Mouse (Mus musculus): ENCODE data around the gene Lima1. TPM values are rescaled to one million over a fixed set of nuclear protein-coding genes. Genes with fewer than 3 reads are reported as not detected.
"Not testable (repeated sequence)": the region's sequence is repeated elsewhere in the genome, so short reads cannot be mapped to it uniquely, and the experiment has no call there.

The Lima1 gene
- polyA plus RNA-seq, 1 experiment from 2014 or later, result 77.1 TPM

DNA sequence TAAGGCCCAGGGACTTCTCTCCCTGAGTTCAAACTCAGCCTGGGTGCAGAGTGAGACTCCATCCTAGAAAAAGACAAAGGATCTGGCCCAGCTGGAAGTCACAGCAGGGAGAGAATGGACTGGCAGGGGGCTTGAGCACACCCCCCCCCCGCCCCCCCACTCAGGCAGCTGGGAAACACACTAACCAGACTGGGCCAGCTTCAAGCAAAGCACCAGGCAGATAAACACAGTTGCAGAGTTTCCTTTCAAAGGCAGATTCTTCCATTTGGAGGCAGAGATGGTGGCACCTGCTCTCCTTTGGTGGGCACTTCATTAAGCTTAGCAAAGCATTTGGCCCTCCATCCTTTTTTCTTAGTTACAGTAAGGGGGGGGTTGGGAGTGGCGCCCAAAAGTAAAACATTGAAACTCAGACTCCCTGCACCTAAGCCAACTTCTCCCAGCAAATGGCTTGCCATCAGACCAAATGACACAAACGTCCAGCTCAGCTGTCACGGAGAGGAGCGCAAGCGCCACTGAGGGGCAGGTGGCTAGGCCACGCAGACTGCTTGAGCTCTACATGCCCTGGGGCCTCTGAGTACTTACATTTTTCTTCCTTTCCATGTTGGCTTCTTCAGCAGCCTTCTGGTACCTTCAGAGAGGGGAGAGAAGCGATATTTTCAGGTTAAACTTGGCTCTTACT is 48.9 kb downstream of the Lima1 start:
- ATAC-seq (ENCODE audit: low FRiP score, low TSS enrichment) (no peak), DNase-seq (ENCODE audit: low spot score) (no peak)
- H3K4me1 ChIP-seq (replicated peaks; ENCODE audit: control insufficient read depth, insufficient read depth), result no peaks in the 10 kb centered on the region
- no peak overlapping the region for H3K4me3 ChIP-seq (ENCODE audit: low read depth, low read length)
- no peak overlapping the region for H3K9ac ChIP-seq (ENCODE audit: low read length)
- H3K36me3 ChIP-seq (ENCODE audit: control insufficient read depth, insufficient read depth, low read length), result no peaks in the 10 kb centered on the region
- TF ChIP-seq CTCF (IDR thresholded peaks at IDR 0.05; ENCODE audit: low read depth) (no peak), EP300 (optimal IDR thresholded peaks at IDR 0.05) (no peak)
- no peaks in the 10 kb centered on the region for H3K9me3 ChIP-seq (ENCODE audit: control insufficient read depth, low read length)
- H3K27me3 ChIP-seq (ENCODE audit: control insufficient read depth, insufficient read depth, low read length), result no peaks in the 10 kb centered on the region
- H3K4me2 ChIP-seq (replicated peaks; ENCODE audit: low read depth), result no peak overlapping the region
- 73% methylated on average over 8 of the region's 8 CpGs for WGBS
- H3K27ac ChIP-seq (replicated peaks), result no peak overlapping the region

DNA sequence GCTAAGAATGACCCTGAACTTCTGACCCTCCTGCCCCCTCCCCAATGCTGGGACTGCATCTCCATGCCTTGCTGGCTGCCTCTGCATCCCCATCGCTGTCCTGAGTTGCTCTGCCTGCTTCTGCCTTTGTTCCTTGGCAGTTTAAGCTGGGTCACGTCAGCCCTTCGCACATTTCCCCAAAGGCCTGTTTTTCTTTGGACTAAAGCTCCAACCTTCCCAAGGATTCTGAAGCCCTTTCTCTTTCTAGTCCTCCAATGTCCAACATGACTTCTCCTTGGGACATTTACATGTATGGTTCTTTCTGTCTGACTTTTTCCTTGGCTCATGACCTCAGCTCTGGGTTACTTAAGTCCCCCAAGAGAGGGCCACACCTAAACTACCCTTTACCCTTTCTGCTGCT is 50.0 kb downstream of the Lima1 start:
- Histone ChIP-seq H3K27me3 (ENCODE audit: control insufficient read depth, insufficient read depth, low read length) (no peaks in the 10 kb centered on the region), H3K9ac (ENCODE audit: low read length) (no peak overlapping the region), H3K9me3 (ENCODE audit: control insufficient read depth, low read length) (no peaks in the 10 kb centered on the region), H3K27ac (replicated peaks) (no peak overlapping the region), H3K36me3 (ENCODE audit: control insufficient read depth, insufficient read depth, low read length) (no peaks in the 10 kb centered on the region), H3K4me3 (ENCODE audit: low read depth, low read length) (no peak overlapping the region), H3K4me1 (replicated peaks; ENCODE audit: control insufficient read depth, insufficient read depth) (no peaks in the 10 kb centered on the region), H3K4me2 (replicated peaks; ENCODE audit: low read depth) (no peak overlapping the region)
- TF ChIP-seq CTCF (IDR thresholded peaks at IDR 0.05; ENCODE audit: low read depth) (no peak), EP300 (optimal IDR thresholded peaks at IDR 0.05) (no peak)
- DNase-seq (ENCODE audit: low spot score) (no peak), ATAC-seq (ENCODE audit: low FRiP score, low TSS enrichment) (no peak)
- WGBS, result 90% methylated on average over 3 of the region's 3 CpGs

DNA sequence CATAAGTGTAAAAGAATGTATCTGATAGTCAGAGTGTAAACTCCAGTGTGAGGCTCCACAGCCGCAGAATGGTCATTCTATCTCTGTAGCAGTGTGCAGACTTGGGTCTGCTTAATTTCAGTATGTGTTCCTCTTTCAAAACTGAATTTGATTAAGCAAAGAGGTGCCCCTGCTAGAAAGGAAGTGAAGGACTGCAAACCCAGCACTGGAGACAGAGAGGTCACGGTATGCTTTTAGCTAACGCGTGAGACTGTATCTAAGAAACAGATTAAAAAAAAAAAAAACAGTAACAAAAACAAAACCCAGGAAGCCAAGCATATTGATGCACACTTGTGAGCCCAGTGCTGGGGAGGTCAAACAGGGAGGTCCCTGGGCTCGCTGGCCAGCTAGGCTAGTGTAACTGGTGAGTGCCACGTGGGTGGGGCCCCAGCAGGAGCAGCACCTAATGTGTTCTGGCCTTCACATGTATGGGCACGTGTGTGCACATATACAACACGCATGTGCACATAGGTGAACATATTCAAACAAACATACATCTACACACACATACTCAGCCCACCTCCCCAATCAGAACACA is 51.8 kb downstream of the Lima1 start:
- no peak overlapping the region for H3K4me2 ChIP-seq (replicated peaks; ENCODE audit: low read depth)
- H3K9ac ChIP-seq (ENCODE audit: low read length), result no peak overlapping the region
- 49% methylated on average over 8 of the region's 8 CpGs for WGBS
- no peak overlapping the region for H3K27ac ChIP-seq (replicated peaks)
- ATAC-seq (ENCODE audit: low FRiP score, low TSS enrichment) (no peak), DNase-seq (ENCODE audit: low spot score) (no peak)
- no peak for TF ChIP-seq CTCF (IDR thresholded peaks at IDR 0.05; ENCODE audit: low read depth)
- no peak for TF ChIP-seq EP300 (optimal IDR thresholded peaks at IDR 0.05)
- no peak overlapping the region for H3K4me3 ChIP-seq (ENCODE audit: low read depth, low read length)
- H3K4me1 ChIP-seq (replicated peaks; ENCODE audit: control insufficient read depth, insufficient read depth), result no peaks in the 10 kb centered on the region
- no peaks in the 10 kb centered on the region for H3K27me3 ChIP-seq (ENCODE audit: control insufficient read depth, insufficient read depth, low read length)
- H3K36me3 ChIP-seq (ENCODE audit: control insufficient read depth, insufficient read depth, low read length), result no peaks in the 10 kb centered on the region
- H3K9me3 ChIP-seq (ENCODE audit: control insufficient read depth, low read length), result no peaks in the 10 kb centered on the region

DNA sequence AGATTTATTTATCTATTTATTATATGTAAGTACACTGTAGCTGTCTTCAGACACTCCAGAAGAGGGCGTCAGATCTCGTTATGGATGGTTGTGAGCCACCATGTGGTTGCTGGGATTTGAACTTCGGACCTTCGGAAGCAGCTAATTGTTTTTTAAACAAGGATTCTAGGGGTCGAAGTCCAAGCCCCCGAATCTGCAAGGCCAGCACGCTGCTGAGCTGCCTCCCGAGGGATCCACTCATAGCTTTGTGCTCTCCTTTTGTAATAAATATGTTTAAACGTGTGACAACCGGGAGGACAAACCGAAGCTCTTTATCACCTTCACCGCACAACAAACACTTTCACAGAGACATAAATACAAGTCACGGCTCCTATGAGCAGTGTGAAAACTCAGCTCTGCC is 52.8 kb downstream of the Lima1 start:
- H3K27ac ChIP-seq (replicated peaks); H3K4me1 ChIP-seq (replicated peaks; ENCODE audit: control insufficient read depth, insufficient read depth); H3K4me3 ChIP-seq (ENCODE audit: low read depth, low read length); ATAC-seq (ENCODE audit: low FRiP score, low TSS enrichment); DNase-seq (ENCODE audit: low spot score); H3K4me2 ChIP-seq (replicated peaks; ENCODE audit: low read depth); H3K9me3 ChIP-seq (ENCODE audit: control insufficient read depth, low read length); H3K27me3 ChIP-seq (ENCODE audit: control insufficient read depth, insufficient read depth, low read length); H3K36me3 ChIP-seq (ENCODE audit: control insufficient read depth, insufficient read depth, low read length); H3K9ac ChIP-seq (ENCODE audit: low read length): not testable (repeated sequence)
- WGBS, result 81% methylated on average over 13 of the region's 13 CpGs

DNA sequence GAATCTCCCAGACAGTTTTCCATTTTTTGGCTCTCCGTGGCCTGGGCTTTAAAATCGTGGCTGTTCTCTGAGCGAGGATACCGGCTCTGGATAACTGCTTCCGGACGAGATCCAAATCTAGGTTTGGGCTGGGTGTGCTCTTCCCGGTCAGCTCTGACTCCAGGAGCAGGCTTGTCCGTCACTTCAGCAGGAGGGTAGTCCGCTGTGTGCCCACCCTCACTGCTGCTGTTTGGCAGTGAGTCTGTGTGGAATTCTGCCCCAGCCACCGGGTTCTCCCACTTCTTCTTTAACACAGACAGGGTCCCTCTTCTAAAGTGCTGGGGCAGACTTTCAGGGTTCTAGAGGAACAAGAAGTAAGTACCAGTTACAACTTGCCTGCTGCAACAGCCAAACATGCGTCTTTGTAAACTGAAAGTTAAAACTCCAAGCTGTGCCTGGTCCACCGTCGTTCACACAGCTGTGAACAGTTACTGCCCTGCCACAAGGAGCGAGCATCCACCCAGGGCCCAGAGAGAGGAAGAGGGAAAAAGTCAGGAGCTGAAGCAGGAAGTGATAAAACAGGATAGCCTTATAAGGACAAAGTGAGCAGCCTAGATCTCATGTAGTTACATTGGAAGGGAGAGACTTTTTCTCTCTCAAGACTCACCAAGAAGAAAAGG is 55.5 kb downstream of the Lima1 start:
- H3K27me3 ChIP-seq (ENCODE audit: control insufficient read depth, insufficient read depth, low read length), result no peaks in the 10 kb centered on the region
- H3K4me1 ChIP-seq (replicated peaks; ENCODE audit: control insufficient read depth, insufficient read depth), result no peaks in the 10 kb centered on the region
- WGBS, result 17% methylated on average over 14 of the region's 14 CpGs
- peak overlapping the region; percentile 55 for H3K4me3 ChIP-seq (ENCODE audit: low read depth, low read length)
- DNase-seq (ENCODE audit: low spot score) (no peak), ATAC-seq (ENCODE audit: low FRiP score, low TSS enrichment) (peak; percentile 46; the same call in 1 of the 2 replicates)
- no peaks in the 10 kb centered on the region for H3K36me3 ChIP-seq (ENCODE audit: control insufficient read depth, insufficient read depth, low read length)
- H3K9me3 ChIP-seq (ENCODE audit: control insufficient read depth, low read length), result no peaks in the 10 kb centered on the region
- peak overlapping the region; percentile 62 for H3K4me2 ChIP-seq (replicated peaks; ENCODE audit: low read depth)
- TF ChIP-seq EP300 (optimal IDR thresholded peaks at IDR 0.05) (no peak), CTCF (IDR thresholded peaks at IDR 0.05; ENCODE audit: low read depth) (peak; percentile 54)
- H3K27ac ChIP-seq (replicated peaks), result peak overlapping the region; percentile 97
- peak overlapping the region; percentile 78 for H3K9ac ChIP-seq (ENCODE audit: low read length)

DNA sequence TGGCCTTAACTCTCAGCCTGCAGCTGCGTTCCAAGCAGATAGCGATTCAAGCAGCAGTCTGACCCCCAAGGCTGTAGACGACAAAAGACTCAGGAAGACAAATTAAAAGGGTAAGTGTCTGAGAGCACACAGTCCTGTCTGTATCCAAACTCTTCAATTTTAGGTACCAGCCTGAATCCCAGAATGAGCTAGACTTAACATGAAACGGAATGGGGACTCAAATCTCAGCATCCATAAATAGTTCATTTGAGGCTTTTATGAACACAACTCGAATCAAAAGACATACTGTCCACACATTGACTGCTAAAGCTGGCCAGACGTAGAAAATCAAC is 56.2 kb downstream of the Lima1 start:
- no peaks in the 10 kb centered on the region for H3K4me1 ChIP-seq (replicated peaks; ENCODE audit: control insufficient read depth, insufficient read depth)
- TF ChIP-seq EP300 (optimal IDR thresholded peaks at IDR 0.05) (no peak), CTCF (IDR thresholded peaks at IDR 0.05; ENCODE audit: low read depth) (no peak)
- peak overlapping the region; percentile 62 for H3K4me2 ChIP-seq (replicated peaks; ENCODE audit: low read depth)
- no peaks in the 10 kb centered on the region for H3K9me3 ChIP-seq (ENCODE audit: control insufficient read depth, low read length)
- no peaks in the 10 kb centered on the region for H3K27me3 ChIP-seq (ENCODE audit: control insufficient read depth, insufficient read depth, low read length)
- peak overlapping the region; percentile 97 for H3K27ac ChIP-seq (replicated peaks)
- H3K36me3 ChIP-seq (ENCODE audit: control insufficient read depth, insufficient read depth, low read length), result no peaks in the 10 kb centered on the region
- H3K9ac ChIP-seq (ENCODE audit: low read length), result peak overlapping the region; percentile 78
- WGBS, result 19% methylated on average over 6 of the region's 6 CpGs
- DNase-seq (ENCODE audit: low spot score), result no peak
- peak overlapping the region; percentile 55 for H3K4me3 ChIP-seq (ENCODE audit: low read depth, low read length)
- no peak for ATAC-seq (ENCODE audit: low FRiP score, low TSS enrichment)

Data from stomach, postnatal 0 days (tissue).